Mouse (Mus musculus) adrenal gland, postnatal 14 days (tissue): ENCODE data around the gene Slc47a2. TPM values are rescaled to one million over a fixed set of nuclear protein-coding genes. Genes with fewer than 3 reads are reported as not detected.
A peak's percentile ranks its signal among the peaks of the same experiment; 100 is the strongest.
"Not testable (repeated sequence)": the region's sequence is repeated elsewhere in the genome, so short reads cannot be mapped to it uniquely, and the experiment has no call there.

Experiments used
- DNase-seq: peaks from one replicate; pipeline ENCODE4 v3.0.0; 2021; ENCODE audit warnings: mixed read lengths
- total RNA-seq: library from RNA; stranded (reverse); gene quantifications from 2 replicates; pipeline ENCODE4 v1.2.3, GENCODE M21; 2021

Slc47a2 gene
- total RNA-seq, 1 experiment from 2014 or later: not detected

- DNase-seq: no peak
Observed at GRCm38 (mm10) chr11:61341971-61342370, 689 bp downstream of the Slc47a2 start.

- no peak for DNase-seq
Observed at GRCm38 (mm10) chr11:61341233-61341632, 1.4 kb downstream of the Slc47a2 start.

GRCm38 (mm10) chr11:61340374-61340773 is 2.3 kb downstream of the Slc47a2 start:
- no peak for DNase-seq

GRCm38 (mm10) chr11:61337586-61337985 is 5.1 kb downstream of the Slc47a2 start:
- no peak for DNase-seq

GRCm38 (mm10) chr11:61320904-61321687 is 21.6 kb downstream of the Slc47a2 start:
- no peak for DNase-seq

GRCm38 (mm10) chr11:61319923-61320567 is 22.6 kb downstream of the Slc47a2 start:
- DNase-seq: no peak

- DNase-seq: no peak
Observed at GRCm38 (mm10) chr11:61319233-61319922, 23.3 kb downstream of the Slc47a2 start.

GRCm38 (mm10) chr11:61316864-61317263 is 25.8 kb downstream of the Slc47a2 start:
- peak; percentile 48 for DNase-seq

- DNase-seq: no peak
Observed at GRCm38 (mm10) chr11:61310321-61310720, 32.3 kb downstream of the Slc47a2 start.

- no peak for DNase-seq
Observed at GRCm38 (mm10) chr11:61309831-61310230, 32.8 kb downstream of the Slc47a2 start.

GRCm38 (mm10) chr11:61307795-61308194 is 34.9 kb downstream of the Slc47a2 start:
- no peak for DNase-seq

- peak; percentile 53 for DNase-seq
Observed at GRCm38 (mm10) chr11:61305377-61305776, 37.3 kb downstream of the Slc47a2 start.

GRCm38 (mm10) chr11:61304535-61304934 is 38.1 kb downstream of the Slc47a2 start:
- DNase-seq: not testable (repeated sequence)

GRCm38 (mm10) chr11:61300716-61301392 is 41.8 kb downstream of the Slc47a2 start:
- peak; percentile 56 for DNase-seq

GRCm38 (mm10) chr11:61300205-61300604 is 42.5 kb downstream of the Slc47a2 start:
- DNase-seq: no peak

GRCm38 (mm10) chr11:61297901-61298300 is 44.8 kb downstream of the Slc47a2 start:
- DNase-seq: no peak

- DNase-seq: no peak
Observed at GRCm38 (mm10) chr11:61297326-61297725, 45.3 kb downstream of the Slc47a2 start.

GRCm38 (mm10) chr11:61296556-61296955 is 46.1 kb downstream of the Slc47a2 start:
- DNase-seq: no peak

- DNase-seq: no peak
Observed at GRCm38 (mm10) chr11:61295556-61295955, 47.1 kb downstream of the Slc47a2 start.

GRCm38 (mm10) chr11:61294431-61294830 is 48.2 kb downstream of the Slc47a2 start:
- no peak for DNase-seq

- DNase-seq: no peak
Observed at GRCm38 (mm10) chr11:61293251-61293650, 49.4 kb downstream of the Slc47a2 start.

GRCm38 (mm10) chr11:61284323-61284722 is 58.3 kb downstream of the Slc47a2 start:
- peak; percentile 23 for DNase-seq
